Mouse (Mus musculus): ENCODE results near the gene Cdc42bpg. TPM values are rescaled to one million over a fixed set of nuclear protein-coding genes. Genes with fewer than 3 reads are reported as not detected.
A peak's percentile ranks its signal among the peaks of the same experiment; 100 is the strongest.

The Cdc42bpg gene
- total and polyA plus RNA-seq, 3 experiments, result 0.79 to 4.2 (median 2.3) TPM

- in situ Hi-C loops (cut with MboI; ENCODE audit: low pct_ligation_motif_present, low pct_unique_long_range_greater_than_20kb, low sequenced_read_pairs) (no loop called here), dilution Hi-C loops (cut with MboI; ENCODE audit: extremely low pct_ligation_motif_present, extremely low pct_unique_long_range_greater_than_20kb, low sequenced_read_pairs) (no loop called here)
- TF ChIP-seq ZKSCAN1 (IDR thresholded peaks at IDR 0.05; ENCODE audit: borderline replicate concordance, low read depth, low read length), result no peak
- no peak for TF ChIP-seq MAX (IDR thresholded peaks at IDR 0.05; ENCODE audit: low read length)
- no peak for TF ChIP-seq ZNF384 (IDR thresholded peaks at IDR 0.05; ENCODE audit: low read depth, low read length)
- no peak for TF ChIP-seq IRF4 (IDR thresholded peaks at IDR 0.05; ENCODE audit: low read depth, low read length)
- TF ChIP-seq RCOR1 (conservative IDR thresholded peaks at IDR 0.05; ENCODE audit: low read depth, low read length), result no peak
- no peak for TF ChIP-seq JUN (IDR thresholded peaks at IDR 0.05; ENCODE audit: insufficient read depth, low read depth, low read length)
- TF ChIP-seq MYC (IDR thresholded peaks at IDR 0.05; ENCODE audit: low read depth, low read length), result no peak
- TF ChIP-seq TBP (conservative IDR thresholded peaks at IDR 0.05; ENCODE audit: low read depth, low read length), result no peak
- TF ChIP-seq JUND (conservative IDR thresholded peaks at IDR 0.05; ENCODE audit: low read depth, low read length), result no peak
- no peak for TF ChIP-seq MEF2A (IDR thresholded peaks at IDR 0.05; ENCODE audit: borderline replicate concordance, low read depth, low read length)
- TF ChIP-seq BHLHE40 (IDR thresholded peaks at IDR 0.05; ENCODE audit: low read depth, low read length), result no peak
- H3K4me1 ChIP-seq (ENCODE audit: control insufficient read depth in 1 of 2, insufficient read depth in 2 of 2), result peaks cover 11 to 88% of the 10 kb centered on the region in 2 experiments
- no peak overlapping the region for H3K4me3 ChIP-seq (replicated peaks in 1 of 3; ENCODE audit: low read depth in 2 of 3, low read length in 2 of 3, poor library complexity in 1 of 3)
- no peaks in the 10 kb centered on the region; the same call in 1 of the 2 replicates for H3K79me2 ChIP-seq (replicated peaks; ENCODE audit: control insufficient read depth, extremely low read depth, insufficient read depth, poor library complexity, severe bottlenecking)
- DNase-seq (ENCODE audit: extremely low read depth), result no peak
- H3K4me2 ChIP-seq (ENCODE audit: insufficient read depth, low read depth, poor library complexity, severe bottlenecking), result no peak overlapping the region
- H3K9me3 ChIP-seq (replicated peaks; ENCODE audit: low read length), result no peaks in the 10 kb centered on the region
- H3K27ac ChIP-seq (ENCODE audit: insufficient read depth, low read depth), result no peak overlapping the region
- peaks cover 93 to 97% of the 10 kb centered on the region in 2 experiments for H3K36me3 ChIP-seq (replicated peaks in 1 of 2; ENCODE audit: control insufficient read depth in 1 of 2, insufficient read depth in 1 of 2, low read length in 1 of 2)
- H3K27me3 ChIP-seq (replicated peaks), result no peaks in the 10 kb centered on the region
- H3K9ac ChIP-seq (ENCODE audit: insufficient read depth, low read depth), result no peak overlapping the region
These were observed 42.5 kb downstream of the Cdc42bpg start for GRCm38 (mm10) chr19:6348717-6349116.

- in situ Hi-C loops (cut with MboI; ENCODE audit: low pct_ligation_motif_present, low pct_unique_long_range_greater_than_20kb, low sequenced_read_pairs) (no loop called here), dilution Hi-C loops (cut with MboI; ENCODE audit: extremely low pct_ligation_motif_present, extremely low pct_unique_long_range_greater_than_20kb, low sequenced_read_pairs) (no loop called here)
- Histone ChIP-seq H3K9me3 (replicated peaks; ENCODE audit: low read length) (no peaks in the 10 kb centered on the region), H3K4me3 (replicated peaks in 1 of 3; ENCODE audit: low read depth in 2 of 3, low read length in 2 of 3, poor library complexity in 1 of 3) (no peak overlapping the region), H3K9ac (ENCODE audit: insufficient read depth, low read depth) (no peak overlapping the region), H3K4me2 (ENCODE audit: insufficient read depth, low read depth, poor library complexity, severe bottlenecking) (no peak overlapping the region), H3K27ac (ENCODE audit: insufficient read depth, low read depth) (peak overlapping the region; percentile 20; the same call in 1 of the 2 replicates), H3K36me3 (replicated peaks in 1 of 2; ENCODE audit: control insufficient read depth in 1 of 2, insufficient read depth in 1 of 2, low read length in 1 of 2) (peaks cover 93 to 97% of the 10 kb centered on the region in 2 experiments), H3K79me2 (replicated peaks; ENCODE audit: control insufficient read depth, extremely low read depth, insufficient read depth, poor library complexity, severe bottlenecking) (no peaks in the 10 kb centered on the region; the same call in 1 of the 2 replicates), H3K27me3 (replicated peaks) (no peaks in the 10 kb centered on the region), H3K4me1 (ENCODE audit: control insufficient read depth in 1 of 2, insufficient read depth in 2 of 2) (peaks cover 11 to 81% of the 10 kb centered on the region in 2 experiments)
- no peak for DNase-seq (ENCODE audit: extremely low read depth)
- peak; percentile 15; the same call in 1 of the 2 replicates for TF ChIP-seq IRF4 (IDR thresholded peaks at IDR 0.05; ENCODE audit: low read depth, low read length)
- no peak for TF ChIP-seq USF1 (IDR thresholded peaks at IDR 0.05; ENCODE audit: low read depth, low read length)
These were observed 43.1 kb downstream of the Cdc42bpg start for GRCm38 (mm10) chr19:6349215-6349983.
